Mouse (Mus musculus): ENCODE measurements around the gene Dop1b. TPM values are rescaled to one million over a fixed set of nuclear protein-coding genes. Genes with fewer than 3 reads are reported as not detected.

The Dop1b gene
- total RNA-seq, 2 experiments from 2014 or later: 34.7 to 37.7 TPM

DNA sequence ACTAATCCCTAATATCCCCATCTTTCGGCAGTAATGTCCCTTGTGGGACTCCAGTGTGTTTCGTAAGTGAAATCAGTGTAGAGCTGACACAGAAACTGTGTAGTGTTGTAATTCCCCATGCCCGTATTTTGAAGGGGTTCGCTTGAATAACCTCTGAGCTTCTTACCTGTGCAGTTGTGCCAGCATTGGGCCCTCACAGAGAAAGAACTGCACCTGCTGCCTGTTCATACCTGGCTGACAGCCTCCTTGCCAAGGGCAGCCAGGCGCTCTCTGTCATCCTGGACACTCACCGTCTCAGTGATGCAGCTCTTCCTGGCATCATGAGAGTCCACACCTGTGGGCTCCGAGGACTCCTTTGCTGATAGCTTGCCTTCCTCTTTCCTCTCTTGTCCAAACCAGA, 1.3 kb downstream of the Dop1b start:
- no peak for DNase-seq

DNA sequence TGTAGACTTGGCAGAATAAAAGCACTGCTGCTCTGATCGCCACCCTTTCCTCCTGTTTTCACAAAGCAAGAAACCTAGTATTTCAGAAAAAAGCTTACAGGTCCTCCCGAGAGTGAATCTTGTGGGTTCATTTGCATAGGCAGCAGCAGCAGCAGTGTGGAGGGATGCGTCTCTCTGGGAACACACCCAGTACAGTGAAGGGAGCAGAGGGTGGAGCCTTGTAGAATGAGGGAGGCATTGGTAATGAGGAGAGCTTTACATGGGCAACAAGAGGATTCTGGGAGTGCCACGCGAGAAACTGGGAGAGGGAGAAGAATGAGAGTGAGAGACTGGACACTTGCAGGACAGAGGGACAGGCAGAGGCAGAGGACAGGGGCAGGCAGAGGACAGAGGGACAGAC, 2.7 kb downstream of the Dop1b start:
- DNase-seq: no peak

DNA sequence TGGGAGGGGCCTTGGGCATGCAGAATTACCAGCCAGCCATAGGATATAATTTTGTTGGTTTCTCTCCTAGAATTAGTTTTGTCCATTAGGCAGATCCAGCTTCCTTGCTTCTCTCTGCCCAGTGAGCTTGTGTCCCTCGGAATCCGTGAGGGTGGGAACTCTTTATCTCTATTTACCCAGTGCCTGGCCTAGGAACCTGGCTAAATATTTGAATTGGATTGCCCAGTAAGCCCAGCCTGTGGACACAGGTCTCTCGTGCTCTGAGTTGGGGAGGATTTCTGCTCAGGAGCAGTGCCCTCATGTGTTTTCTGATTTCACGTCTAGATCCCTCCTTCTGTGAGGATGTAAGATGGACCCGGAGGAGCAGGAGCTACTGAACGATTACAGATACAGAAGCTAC, 4.1 kb downstream of the Dop1b start:
- DNase-seq: no peak

DNA sequence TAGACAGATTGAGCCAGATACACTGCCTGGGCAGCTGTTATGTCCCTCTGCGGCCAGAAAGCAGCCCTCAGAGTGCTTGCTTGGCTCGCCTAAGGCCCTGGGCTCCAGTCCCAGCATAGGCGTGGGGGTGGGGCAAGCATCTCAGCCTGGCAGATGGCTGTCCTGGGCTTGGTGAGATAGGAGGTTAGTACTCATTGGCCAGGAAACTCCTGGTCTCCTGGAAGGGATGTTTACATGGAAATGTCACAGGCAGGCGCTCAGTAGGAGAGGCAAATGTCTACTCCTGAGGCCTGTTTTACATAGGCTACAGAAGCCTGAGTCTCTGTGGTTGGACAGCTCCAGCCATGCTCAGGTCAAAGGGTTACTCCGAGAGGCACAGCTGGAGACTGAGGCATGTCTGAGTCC, 5.6 kb downstream of the Dop1b start:
- peak; percentile 80 for DNase-seq

DNA sequence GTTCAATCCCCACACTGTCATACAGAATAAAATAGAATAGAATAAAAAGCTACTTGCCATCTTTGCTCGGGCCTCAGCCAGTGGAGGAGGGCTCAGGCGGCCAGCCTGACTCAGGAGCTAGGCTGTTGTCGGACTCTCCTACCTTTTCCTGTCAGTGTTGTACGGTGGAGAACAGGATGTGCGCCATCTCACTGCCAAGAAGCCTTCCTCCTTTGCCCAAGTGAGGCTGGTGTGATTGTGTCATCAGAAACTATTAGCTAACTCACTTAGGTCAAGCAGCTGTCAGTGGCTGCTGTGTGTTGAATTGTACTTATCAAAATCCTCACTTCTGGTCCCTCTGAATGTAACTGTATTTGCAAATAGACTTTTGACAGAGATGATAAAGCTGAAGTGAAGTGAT, 10.1 kb downstream of the Dop1b start:
- DNase-seq: no peak

DNA sequence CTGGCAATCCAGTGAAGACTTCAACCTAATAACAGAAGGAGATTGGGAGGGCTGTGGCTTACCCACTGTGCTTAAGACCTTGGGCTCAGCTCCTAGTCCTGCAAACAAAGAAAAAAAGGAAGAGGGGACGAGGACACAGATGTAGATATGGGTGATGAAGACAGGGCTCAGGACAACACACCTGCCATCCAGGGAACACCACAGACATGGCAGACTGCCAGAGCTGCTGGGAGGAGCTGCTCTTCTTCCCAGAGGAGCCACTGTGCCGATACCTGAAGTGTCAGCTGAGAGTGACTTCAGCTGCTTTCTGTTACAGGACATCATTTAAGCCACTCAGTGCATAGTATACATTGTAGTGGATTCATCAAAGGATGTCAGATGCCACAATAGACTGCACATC, 10.8 kb downstream of the Dop1b start:
- no peak for DNase-seq

DNA sequence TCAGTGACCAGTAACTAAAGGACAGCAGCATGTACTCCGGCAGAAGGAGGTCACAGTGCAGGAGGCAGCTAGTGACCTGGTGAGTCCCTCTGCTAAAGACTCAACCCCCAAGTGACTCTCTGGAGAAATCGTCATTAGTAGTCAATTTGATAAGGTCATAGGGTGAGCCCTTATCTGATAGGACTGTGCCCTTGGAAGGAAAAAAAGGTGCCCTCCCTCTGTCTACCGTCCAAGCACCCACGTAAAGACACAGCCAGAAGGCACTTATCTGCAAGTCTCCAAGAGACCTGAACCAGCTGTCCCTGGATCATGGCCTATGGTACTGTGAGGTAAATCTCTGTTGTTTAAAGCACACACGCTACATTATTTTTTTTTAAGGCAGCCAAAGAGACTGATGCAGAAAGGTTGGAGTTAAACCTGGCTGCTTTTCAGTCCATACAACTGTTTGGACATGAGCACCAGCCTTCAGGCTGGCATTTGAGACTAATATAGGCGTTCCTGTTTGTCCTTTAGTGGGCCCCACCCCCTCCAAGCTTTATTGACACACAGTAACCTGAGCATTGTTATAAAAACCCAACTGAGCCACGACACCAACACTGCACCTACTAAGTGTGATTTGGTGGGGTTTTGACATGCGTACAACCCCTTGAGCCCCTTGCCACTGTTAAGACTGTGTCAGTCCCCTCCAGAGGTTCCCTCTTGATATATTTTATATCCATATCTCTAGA, 13.9 kb downstream of the Dop1b start:
- no peak for DNase-seq

DNA sequence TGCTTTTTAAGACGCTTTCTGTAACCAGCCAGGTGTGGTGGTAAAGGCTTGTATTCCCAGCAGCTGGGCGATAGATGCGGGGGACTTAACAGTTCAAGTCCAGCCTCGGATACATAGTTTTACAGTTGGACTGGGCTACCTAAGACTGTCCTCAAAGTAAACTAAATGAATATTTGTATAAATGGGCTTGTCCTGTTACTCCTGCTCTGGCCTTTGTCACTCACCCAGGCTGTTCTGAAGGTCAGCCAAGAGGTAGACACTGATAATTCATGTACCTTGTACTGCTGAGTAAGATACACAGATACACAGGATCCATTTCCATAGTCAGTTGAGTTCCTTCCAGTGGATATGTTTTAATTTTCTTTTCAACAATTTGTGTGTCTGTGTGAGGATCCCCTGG, 14.5 kb downstream of the Dop1b start:
- no peak for DNase-seq

DNA sequence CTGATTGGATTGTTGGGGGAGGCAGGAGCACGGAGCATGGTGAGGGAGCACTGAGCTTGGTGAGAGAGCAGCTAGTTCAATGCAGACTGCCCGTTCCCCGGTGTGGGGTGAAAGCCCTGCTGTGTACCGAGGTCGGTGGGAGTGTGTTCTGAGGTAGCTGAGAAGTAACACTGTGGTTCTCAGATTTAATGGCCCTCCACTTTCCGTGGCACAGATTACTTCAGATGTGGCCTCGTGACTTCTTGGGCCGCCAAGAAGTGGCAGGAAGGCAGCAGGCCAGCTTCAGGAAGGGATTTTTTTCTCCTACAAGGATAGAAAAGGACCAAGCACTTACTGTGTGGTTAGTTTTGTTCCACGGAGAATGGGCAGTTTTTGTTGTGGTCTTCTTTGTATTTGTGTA, 17.0 kb downstream of the Dop1b start:
- DNase-seq: no peak

DNA sequence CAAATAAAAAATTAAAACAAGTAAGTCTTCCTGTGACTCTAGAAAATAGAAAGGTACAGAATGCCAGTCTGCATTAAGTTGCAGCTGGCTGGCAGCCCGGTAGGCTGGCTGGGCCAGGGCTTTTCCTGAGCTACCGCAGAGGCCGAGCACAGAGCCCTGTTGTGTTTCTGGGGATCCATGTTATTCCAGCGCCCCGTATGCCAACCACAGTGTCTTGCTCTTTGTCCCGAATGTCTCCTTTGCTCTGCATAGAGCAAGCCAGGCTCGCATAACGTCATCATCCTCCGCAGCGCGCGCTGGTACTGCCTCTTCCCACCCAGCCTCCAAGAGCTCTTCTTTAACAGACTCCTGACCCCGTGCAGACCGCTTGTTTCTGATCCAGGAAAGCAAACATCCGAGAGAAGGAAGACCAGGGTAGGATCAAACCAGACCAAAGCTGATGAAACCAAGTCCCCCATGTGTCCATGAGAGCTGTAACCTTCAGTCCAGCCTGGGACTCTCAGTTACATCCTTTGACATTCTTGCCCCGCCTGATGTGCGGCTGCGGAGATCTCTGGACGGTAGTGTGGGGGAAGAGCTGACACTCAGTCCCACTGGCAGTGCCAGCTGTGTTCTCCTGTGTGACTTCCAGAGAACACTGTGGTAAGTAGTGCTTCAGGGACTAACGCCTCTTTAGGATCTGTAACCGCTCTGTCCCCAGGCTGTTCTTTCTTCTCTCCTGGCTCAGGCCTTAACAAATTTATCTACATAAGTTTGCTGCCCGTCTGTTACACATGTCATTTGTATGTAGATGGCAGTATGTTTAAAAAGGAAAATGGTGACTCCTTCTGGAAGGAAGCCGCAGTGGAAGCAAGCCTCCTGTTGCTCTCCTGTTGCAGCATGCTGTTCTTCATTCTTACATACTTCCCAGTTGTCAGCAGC, 18.4 kb downstream of the Dop1b start:
- no peak for DNase-seq

DNA sequence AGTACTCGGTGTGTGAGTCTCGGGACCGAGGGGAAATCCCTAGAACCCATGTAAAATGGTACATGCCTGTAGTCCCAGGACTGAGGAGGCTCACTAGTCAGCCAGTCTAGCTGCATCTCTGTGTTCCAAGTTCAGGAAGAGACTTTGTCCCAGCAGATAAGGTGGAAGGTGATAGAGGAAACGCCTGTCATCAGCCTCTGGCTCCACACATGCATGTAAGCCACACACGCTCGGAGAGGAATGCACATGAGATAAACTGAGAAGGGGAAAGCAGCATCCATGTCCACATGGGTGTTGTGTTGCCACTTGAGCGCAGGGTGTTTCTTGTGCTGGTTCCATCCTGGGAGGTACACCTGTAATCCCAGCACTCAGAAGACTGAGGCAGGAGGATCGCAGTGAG, 19.6 kb downstream of the Dop1b start:
- no peak for DNase-seq

DNA sequence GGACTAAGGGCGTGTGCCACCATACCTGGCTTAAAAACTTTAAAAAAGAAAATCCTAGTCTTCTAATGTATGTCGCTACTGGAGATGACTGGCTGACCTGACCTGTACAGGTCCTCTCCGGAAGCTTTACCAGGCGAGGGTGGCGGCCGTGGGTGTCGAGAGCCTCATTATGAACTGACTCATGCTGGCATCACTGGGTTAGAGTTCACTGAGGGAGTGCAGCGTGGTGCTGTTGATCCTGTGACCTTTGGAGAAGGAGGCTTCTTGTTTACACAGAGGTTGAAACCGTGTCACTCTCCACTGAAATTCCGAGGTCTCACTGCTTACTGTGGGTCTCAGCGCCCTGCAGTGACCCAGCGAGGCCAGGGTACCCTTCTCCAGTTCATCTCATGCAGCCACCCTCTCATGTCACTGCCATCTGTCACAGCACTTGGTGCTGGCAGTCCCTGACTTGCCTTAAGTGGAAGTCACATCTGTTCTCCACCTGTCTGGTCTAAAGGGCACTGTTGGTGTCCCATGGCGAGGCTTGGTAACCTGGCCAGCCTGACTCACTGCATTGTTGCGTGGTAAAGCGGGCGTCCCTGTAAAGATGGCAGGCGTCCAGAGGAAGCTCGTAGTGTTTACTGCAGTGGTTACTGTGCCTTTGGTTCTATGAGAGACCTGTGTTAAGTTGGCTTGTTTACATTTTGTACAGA, 21.3 kb downstream of the Dop1b start:
- peak; percentile 26 for DNase-seq

DNA sequence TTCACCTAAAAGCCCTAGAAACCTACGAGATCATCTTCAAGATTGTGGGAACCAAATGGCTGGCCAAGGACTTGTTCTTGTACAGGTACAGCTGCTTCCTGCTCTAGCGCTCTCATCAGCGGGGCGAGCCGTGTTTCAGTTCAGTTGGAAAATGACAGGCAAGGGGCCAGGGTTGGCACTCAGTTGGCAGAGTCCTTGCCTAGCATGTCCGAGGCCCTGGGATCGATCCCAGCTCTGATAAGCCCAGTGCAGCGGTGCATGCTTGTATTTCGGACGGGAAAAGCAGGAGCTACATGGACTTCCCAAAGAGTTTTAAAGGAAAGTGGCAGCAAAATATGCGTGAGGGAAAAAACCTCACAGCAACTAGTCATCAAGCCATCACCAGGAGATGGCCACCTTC, 27.5 kb downstream of the Dop1b start:
- DNase-seq: no peak

DNA sequence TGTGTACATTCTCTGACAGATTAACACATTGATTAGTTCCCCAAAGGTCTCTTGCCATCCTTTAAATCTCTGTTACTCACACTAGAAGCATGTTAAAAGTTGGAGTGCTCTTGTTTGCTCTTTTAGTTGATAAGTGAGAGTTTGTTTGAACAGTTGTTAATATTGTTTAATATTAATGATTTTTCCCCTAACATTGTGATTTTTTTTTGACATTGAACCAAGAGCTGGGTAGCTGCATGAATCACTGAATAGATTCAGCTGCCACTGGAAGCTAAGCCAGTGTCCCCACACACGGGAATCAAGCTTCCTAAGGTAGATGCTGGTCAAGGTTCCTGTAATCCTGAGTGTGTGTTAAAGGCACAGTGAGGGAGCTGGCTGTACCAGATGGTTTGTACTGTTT, 31.2 kb downstream of the Dop1b start:
- DNase-seq: no peak

DNA sequence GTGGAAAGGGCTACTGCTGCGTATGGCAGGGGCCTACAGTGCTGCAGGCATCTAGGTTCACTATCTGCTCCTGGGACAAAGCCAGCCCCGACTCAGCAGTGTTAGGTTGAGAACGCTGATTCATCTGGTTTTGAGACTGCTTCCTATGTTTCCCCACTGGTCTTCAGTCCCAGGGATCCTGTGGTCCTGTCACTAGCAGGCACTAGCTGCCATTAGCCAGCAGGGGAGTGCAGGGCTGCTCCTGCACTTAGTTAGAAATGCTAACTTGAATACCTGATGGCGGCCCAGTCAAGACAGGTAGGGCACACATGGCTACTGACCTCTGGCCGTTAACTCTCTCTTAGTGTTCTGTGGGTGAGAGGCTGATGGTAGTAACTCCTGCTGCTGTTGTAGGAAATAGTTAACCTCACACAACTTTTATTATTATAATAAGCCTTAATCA, 32.4 kb downstream of the Dop1b start:
- DNase-seq: peak; percentile 38

DNA sequence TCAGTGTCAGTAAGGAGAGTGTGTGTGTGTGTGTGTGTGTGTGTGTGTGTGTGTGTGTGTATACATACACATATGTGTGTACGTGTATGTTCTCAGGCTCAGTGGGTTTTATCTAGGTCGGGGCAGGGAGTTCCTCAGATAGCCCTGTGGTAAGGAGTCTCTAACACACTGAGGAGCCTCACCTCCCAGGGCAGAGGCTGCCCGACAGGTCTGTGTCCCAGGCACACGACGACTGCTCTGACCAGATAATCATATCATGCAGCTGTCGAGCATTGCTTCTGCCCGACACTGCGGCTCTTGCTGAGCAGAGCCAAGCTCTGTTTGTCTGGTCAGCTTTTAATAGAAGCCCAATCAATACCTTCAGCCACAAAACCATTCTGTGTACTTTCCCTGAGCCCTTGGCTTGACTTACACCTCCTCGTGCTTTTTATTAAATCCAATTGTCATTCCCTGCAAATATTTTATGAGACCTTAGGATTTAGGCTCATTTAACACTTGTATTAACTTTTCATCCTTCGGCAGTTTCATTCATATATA, 33.2 kb downstream of the Dop1b start:
- DNase-seq: no peak

DNA sequence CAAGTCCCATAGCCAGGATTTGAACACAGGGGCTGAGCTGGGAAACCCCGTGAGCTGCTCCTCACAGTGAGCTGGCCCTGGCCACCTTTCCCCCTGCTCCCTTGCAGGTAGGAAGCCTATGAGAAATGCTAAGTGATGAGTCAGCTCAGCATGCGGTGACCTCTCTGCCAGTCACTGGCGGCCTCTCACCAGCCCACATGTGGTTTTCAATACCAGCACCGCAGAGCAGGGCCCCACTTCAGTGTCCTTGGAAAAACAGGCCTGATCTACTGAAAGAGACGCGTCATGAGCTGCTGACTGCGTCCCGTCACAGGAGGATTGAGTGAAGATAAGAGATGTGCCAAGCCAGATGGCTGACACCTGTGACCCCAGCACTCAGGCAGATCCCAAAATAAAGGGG, 34.7 kb downstream of the Dop1b start:
- DNase-seq: no peak

DNA sequence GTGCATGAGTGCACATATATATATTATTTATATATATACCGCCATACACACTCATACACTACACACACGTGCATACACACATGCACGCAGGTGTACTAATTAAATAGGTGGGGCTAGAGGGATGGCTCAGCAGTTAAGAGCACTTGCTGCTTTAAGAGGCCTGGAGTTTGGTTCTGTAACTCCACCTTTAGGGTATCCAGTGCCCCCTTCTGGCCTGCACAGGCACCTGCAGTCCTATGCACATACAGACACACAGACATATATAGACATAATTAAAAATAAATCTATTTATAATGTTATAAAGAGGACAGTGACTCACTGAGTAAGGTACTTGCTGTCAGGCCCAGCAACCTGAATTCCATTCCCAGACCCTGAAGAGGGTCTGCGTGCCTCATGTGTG, 35.3 kb downstream of the Dop1b start:
- DNase-seq: peak; percentile 41

DNA sequence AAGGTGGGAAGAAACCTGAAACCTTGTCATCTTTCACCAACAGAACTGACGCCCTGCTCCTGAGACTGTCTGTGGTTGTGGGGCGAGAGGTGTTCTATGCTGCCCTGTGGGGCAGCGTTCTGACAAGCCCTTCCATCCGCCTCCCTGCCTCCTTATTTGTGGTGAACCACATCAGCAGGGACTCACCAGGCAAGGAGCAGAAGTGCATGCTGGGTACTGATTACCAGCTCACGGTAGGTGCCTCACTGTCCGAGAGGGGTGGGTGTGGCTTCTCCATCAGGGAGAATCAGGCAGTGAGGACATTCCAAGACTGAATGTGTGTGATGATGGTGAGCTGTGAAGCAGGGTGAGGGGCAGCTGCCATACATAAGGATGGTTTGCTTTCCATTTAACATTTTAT, 35.7 kb downstream of the Dop1b start:
- no peak for DNase-seq

DNA sequence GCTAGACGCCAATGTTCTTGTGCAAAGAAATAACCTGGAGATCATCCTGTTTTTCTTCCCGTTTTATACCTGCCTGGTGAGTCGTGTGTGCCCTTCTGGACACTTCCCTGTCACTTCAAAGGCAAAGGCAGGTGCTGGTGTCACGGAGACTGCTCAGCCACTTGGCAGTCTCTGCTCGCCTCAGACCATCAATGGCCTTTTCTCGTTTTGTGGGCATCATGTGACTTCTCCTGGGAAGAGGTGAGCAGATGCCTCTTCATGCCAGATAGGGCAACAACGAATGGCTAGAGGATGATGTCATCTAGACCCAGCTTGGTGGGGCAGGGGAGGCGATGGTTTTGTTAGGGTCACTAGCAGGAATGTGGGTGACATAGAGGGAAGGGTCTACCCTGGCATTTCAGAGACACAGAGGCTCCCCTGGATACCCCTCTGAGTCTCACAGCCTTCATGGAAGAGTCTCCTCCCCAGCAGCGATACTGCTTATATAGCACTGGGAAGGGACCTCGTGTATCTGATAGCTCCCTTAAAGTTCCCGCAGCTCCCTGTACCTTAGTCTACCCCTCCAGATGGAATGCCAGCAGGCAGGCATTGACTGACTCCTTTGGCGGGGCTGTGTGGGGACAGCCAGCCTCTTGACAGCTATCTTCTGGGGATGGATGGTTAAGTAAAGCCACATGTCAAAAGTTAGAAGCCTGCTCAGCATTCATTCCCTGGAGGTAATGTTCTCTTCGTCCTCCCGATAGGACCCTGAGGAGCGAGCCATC, 37.6 kb downstream of the Dop1b start:
- DNase-seq: no peak

DNA sequence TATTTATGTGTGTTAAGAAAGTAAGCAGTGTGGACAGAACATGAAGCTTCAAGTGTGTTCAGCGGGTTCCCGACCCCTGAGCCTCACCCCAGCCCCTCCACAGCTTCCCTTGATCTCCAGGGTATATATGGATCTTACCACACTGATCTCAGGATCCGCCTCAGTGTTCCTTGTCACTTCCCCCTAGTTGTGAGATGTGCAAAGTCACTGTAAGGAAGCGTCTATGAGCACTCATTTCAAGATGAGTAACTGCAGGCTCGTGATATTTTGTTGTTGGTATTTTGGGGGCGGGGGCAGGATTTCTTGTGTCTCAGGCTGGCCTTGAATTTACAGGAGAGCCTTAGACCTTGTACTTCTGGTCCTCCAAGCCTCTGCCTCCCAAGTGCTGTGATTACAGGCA, 38.8 kb downstream of the Dop1b start:
- no peak for DNase-seq

DNA sequence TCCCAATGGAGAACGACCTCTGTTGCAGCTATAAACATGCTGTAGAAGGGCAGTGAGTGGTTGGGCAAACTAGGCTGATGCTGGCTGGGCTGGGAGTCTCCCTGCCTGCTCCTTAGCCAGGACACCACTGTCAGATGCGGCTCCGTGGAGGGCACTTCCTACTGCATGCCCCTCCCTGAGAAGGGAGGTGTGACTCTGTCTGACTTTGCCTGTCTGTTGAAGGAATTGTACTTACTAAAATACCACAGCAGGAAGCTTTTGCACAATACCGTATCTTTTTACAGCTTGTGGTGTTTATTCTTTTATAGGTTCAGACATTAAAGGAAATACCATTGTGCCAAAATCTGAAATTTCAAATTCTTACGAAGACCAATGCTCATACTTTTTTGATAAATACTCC, 40.1 kb downstream of the Dop1b start:
- DNase-seq: no peak

All from gastrocnemius, postnatal 10 days (tissue).